Mouse (Mus musculus) gastrocnemius, postnatal 4 days (tissue): ENCODE measurements around the gene Togaram1. TPM values are rescaled to one million over a fixed set of nuclear protein-coding genes. Genes with fewer than 3 reads are reported as not detected.

Experiments
- DNase-seq, 2 experiments: peaks; one replicate each; pipeline ENCODE4 v3.0.0; 2021 to 2022; ENCODE audit warnings: low spot score in 2 of 2, mixed read lengths in 2 of 2
- total RNA-seq, 2 experiments: library from RNA; stranded (reverse); gene quantifications; 2 replicates each; pipeline ENCODE4 v1.2.3; 2021

Gene Togaram1
- total RNA-seq, 2 experiments from 2014 or later = 19.1 to 21.3 TPM

DNA sequence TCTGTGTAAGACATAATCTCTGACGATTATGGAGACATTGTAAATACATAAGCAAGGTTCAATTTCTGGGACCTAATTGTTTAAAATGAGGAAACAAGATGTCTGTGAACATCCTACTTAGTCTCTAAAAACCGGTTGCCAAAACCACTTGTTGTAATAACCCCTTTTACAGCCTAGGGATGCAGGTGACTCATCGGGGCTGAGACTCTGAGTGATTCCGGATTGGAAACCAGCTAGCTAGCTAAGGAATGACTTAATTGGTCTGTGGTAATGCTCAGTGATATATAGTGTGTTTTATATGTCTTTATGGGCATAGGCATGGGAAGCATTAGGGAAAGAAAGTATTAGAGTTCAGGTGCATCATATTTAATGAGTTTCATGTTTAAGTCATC is 71.9 kb downstream of the Togaram1 start:
- DNase-seq = no peak

DNA sequence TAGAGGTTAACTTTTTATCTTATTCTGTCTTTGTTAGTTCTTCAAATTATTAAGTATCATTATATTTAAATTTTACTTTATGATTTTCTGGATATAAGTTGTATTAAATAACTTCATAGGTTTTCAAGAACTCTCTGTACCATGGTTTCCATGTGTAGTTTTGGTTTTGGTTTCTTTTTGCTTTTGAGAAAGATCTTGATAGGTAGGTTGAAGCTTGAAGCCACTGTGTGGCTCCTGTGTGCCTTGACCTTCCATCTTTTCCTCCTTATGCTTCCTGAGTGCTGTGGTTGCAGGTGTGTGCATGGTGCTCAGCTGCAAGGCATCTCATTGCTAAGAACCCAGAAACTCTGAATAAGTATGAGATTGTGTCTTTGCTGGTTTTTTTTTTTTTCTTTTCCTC is 83.2 kb downstream of the Togaram1 start:
- DNase-seq = no peak

- DNase-seq = no peak
These were observed 92.6 kb downstream of the Togaram1 start for GRCm38 (mm10) chr12:65058203-65058602.

- no peak for DNase-seq
These were observed 95.5 kb downstream of the Togaram1 start for GRCm38 (mm10) chr12:65061082-65061481.

GRCm38 (mm10) chr12:65065241-65065640 is 99.6 kb downstream of the Togaram1 start:
- DNase-seq = no peak

DNA sequence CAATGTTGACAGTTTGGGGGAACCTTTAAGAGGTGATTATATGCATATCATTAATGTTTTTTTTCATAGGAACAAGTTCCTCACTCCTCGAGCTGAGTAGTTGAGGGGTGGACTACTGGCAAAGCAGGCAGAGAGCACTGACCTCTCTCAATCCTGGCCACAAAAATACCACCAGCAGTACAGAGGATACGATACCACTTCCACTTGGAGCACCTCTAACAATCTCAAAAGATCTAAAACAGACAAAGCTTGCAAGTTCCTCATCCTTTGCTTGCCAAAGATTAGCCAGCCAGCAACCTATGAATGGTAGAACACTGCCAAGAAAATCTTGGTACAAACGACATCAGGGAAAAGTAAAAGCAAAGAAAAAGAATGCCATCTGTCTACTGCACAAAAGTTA is 100.6 kb downstream of the Togaram1 start:
- DNase-seq = no peak

GRCm38 (mm10) chr12:65068409-65068808 is 102.8 kb downstream of the Togaram1 start:
- DNase-seq = no peak

Other genes starting within 250 kb of the Togaram1 start
- gene Gm527, start 47.9 kb upstream of the Togaram1 start, total RNA-seq = 1 to 10 TPM; 9.8 to 9.9 TPM
- gene Klhl28, start 270 bp upstream of the Togaram1 start, total RNA-seq = 10 to 100 TPM; 14.1 to 15.1 TPM
- gene Prpf39, start 70.5 kb downstream of the Togaram1 start, total RNA-seq = 10 to 100 TPM; 28.6 to 36.0 TPM
- 100 to 1,000 TPM; 223 to 228 TPM for gene Fkbp3, start 108.2 kb downstream of the Togaram1 start, total RNA-seq
- 10 to 100 TPM in 1 of 2 experiments, 1 to 10 TPM in 1; 9.1 to 10.1 TPM for gene Fancm, start 109.8 kb downstream of the Togaram1 start, total RNA-seq
- gene Mis18bp1, start 206.8 kb downstream of the Togaram1 start, total RNA-seq = 1 to 10 TPM; 7.1 to 8.1 TPM